Mouse (Mus musculus): ENCODE data around the gene Loxl3.

DNA sequence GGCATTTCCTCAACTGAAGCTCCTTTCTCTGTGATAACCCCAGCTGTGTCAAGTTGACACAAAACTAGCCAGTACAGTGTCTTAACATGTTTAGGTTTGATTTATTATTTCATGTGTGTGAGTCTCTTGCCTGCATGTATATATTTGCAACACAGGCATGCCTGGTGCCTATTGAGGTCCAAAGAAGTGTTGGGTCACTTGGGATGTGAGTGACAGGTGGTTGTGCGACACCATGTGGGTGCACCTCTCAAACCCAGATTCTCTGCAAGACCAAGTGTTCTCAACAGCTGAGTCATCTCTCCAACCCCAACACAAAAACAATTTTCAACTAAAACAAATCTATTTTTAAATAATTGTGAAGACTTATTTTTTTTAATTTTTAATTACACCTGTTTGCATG lies 30.9 kb upstream of the Loxl3 start:
- no peak for TF ChIP-seq SRF (IDR thresholded peaks at IDR 0.05; ENCODE audit: control insufficient read depth, insufficient read length, low read depth)
- TF ChIP-seq POLR2A (IDR thresholded peaks at IDR 0.05; ENCODE audit: insufficient read length, low read depth): no peak
- no peak for TF ChIP-seq USF1 (IDR thresholded peaks at IDR 0.05; ENCODE audit: low read depth)
- no peak for TF ChIP-seq REST (IDR thresholded peaks at IDR 0.05; ENCODE audit: insufficient read depth, insufficient read length)
- no peak for TF ChIP-seq MAX (IDR thresholded peaks at IDR 0.05; ENCODE audit: low read depth)
- no peak for TF ChIP-seq TCF12 (IDR thresholded peaks at IDR 0.05; ENCODE audit: insufficient read depth, poor library complexity, severe bottlenecking)
- no peak for TF ChIP-seq MYOG (IDR thresholded peaks at IDR 0.05; ENCODE audit: control insufficient read depth in 1 of 3, insufficient read depth in 1 of 3, insufficient read length in 2 of 3, low read depth in 2 of 3)
- no peak for TF ChIP-seq E2F4 (IDR thresholded peaks at IDR 0.05; ENCODE audit: insufficient read depth)
- peak in 1 of 3 experiments; percentile 56 for TF ChIP-seq MYOD1 (IDR thresholded peaks at IDR 0.05; ENCODE audit: control insufficient read depth in 1 of 3, insufficient read length in 2 of 3, low read depth in 2 of 3)

Measured in myocyte (in vitro differentiated cells).